Mouse (Mus musculus): Measurements from ENCODE around the gene Naa38. TPM values are rescaled to one million over a fixed set of nuclear protein-coding genes. Genes with fewer than 3 reads are reported as not detected.

Gene Naa38
- polyA plus RNA-seq, 1 experiment from 2014 or later: 83.9 TPM

- no peak for TF ChIP-seq CTCF (IDR thresholded peaks at IDR 0.05; ENCODE audit: low read depth)
- TF ChIP-seq EP300 (IDR thresholded peaks at IDR 0.05; ENCODE audit: low read depth): no peak
These were observed 19.4 kb downstream of the Naa38 start for GRCm38 (mm10) chr11:69414421-69415326.

GRCm38 (mm10) chr11:69415327-69415667, 20.0 kb downstream of the Naa38 start:
- TF ChIP-seq CTCF (IDR thresholded peaks at IDR 0.05; ENCODE audit: low read depth) (0 out of 2 replicates have a peak, but pooled peaks have one; percentile 24), EP300 (IDR thresholded peaks at IDR 0.05; ENCODE audit: low read depth) (no peak)
- Histone ChIP-seq H3K4me1 (ENCODE audit: insufficient read depth) (peaks cover 76% of the 10 kb centered on the region), H3K27me3 (ENCODE audit: insufficient read depth, low read length) (no peaks in the 10 kb centered on the region), H3K27ac (ENCODE audit: low read depth) (peak overlapping the region; percentile 96), H3K4me2 (ENCODE audit: low read depth, low read length) (peak overlapping the region; percentile 93), H3K9ac (replicated peaks) (peak overlapping the region; percentile 72), H3K36me3 (replicated peaks; ENCODE audit: insufficient read depth, low read length) (no peaks in the 10 kb centered on the region), H3K4me3 (ENCODE audit: low read depth, low read length) (peak overlapping the region; percentile 59), H3K9me3 (ENCODE audit: low read length) (no peaks in the 10 kb centered on the region)
- ATAC-seq: peak; percentile 3; the same call in 1 of the 2 replicates
- WGBS (ENCODE audit: insufficient replicate concordance): 11% methylated on average over 3 of the region's 3 CpGs
- peak; percentile 73 for DNase-seq

More at GRCm38 (mm10) chr11:69414421-69415326, 19.4 kb downstream of the Naa38 start:
- no peaks in the 10 kb centered on the region for H3K9me3 ChIP-seq (ENCODE audit: low read length)
- DNase-seq (no peak), ATAC-seq (no peak)
- H3K4me1 ChIP-seq (ENCODE audit: insufficient read depth): peaks cover 70% of the 10 kb centered on the region
- H3K9ac ChIP-seq (replicated peaks): peak overlapping the region; percentile 72
- 25% methylated on average over 4 of the region's 4 CpGs for WGBS (ENCODE audit: insufficient replicate concordance)
- H3K27me3 ChIP-seq (ENCODE audit: insufficient read depth, low read length): no peaks in the 10 kb centered on the region
- H3K4me2 ChIP-seq (ENCODE audit: low read depth, low read length): peak overlapping the region; percentile 93
- H3K36me3 ChIP-seq (replicated peaks; ENCODE audit: insufficient read depth, low read length): no peaks in the 10 kb centered on the region
- H3K4me3 ChIP-seq (ENCODE audit: low read depth, low read length): peak overlapping the region; percentile 59
- H3K27ac ChIP-seq (ENCODE audit: low read depth): peak overlapping the region; percentile 96

- Histone ChIP-seq H3K36me3 (replicated peaks; ENCODE audit: insufficient read depth, low read length) (no peaks in the 10 kb centered on the region), H3K4me1 (ENCODE audit: insufficient read depth) (peaks cover 81% of the 10 kb centered on the region), H3K4me3 (ENCODE audit: low read depth, low read length) (peak overlapping the region; percentile 59), H3K9me3 (ENCODE audit: low read length) (no peaks in the 10 kb centered on the region), H3K27me3 (ENCODE audit: insufficient read depth, low read length) (peaks cover 1% of the 10 kb centered on the region), H3K9ac (replicated peaks) (peak overlapping the region; percentile 72), H3K27ac (ENCODE audit: low read depth) (peak overlapping the region; percentile 96), H3K4me2 (ENCODE audit: low read depth, low read length) (peak overlapping the region; percentile 93)
- WGBS (ENCODE audit: insufficient replicate concordance): 4% methylated on average over 12 of the region's 25 CpGs
- ATAC-seq (no peak), DNase-seq (peak; percentile 53)
- TF ChIP-seq CTCF (IDR thresholded peaks at IDR 0.05; ENCODE audit: low read depth) (no peak), EP300 (IDR thresholded peaks at IDR 0.05; ENCODE audit: low read depth) (no peak)
These were observed 20.6 kb downstream of the Naa38 start for GRCm38 (mm10) chr11:69415668-69416451.

- Histone ChIP-seq H3K4me2 (ENCODE audit: low read depth, low read length) (peak overlapping the region; percentile 93), H3K27ac (ENCODE audit: low read depth) (peak overlapping the region; percentile 96), H3K9me3 (ENCODE audit: low read length) (no peaks in the 10 kb centered on the region), H3K36me3 (replicated peaks; ENCODE audit: insufficient read depth, low read length) (no peaks in the 10 kb centered on the region), H3K4me3 (ENCODE audit: low read depth, low read length) (peak overlapping the region; percentile 59), H3K4me1 (ENCODE audit: insufficient read depth) (peaks cover 82% of the 10 kb centered on the region), H3K27me3 (ENCODE audit: insufficient read depth, low read length) (peaks cover 8% of the 10 kb centered on the region), H3K9ac (replicated peaks) (peak overlapping the region; percentile 0; the same call in 1 of the 2 replicates)
- no peak for DNase-seq
- WGBS (ENCODE audit: insufficient replicate concordance): 4% methylated on average over 4 of the region's 4 CpGs
- no peak for ATAC-seq
- no peak for TF ChIP-seq EP300 (IDR thresholded peaks at IDR 0.05; ENCODE audit: low read depth)
- no peak for TF ChIP-seq CTCF (IDR thresholded peaks at IDR 0.05; ENCODE audit: low read depth)
These were observed 21.2 kb downstream of the Naa38 start for GRCm38 (mm10) chr11:69416509-69416908.

GRCm38 (mm10) chr11:69416921-69417448, 21.7 kb downstream of the Naa38 start:
- Histone ChIP-seq H3K9ac (replicated peaks) (peak overlapping the region; percentile 42; the same call in 1 of the 2 replicates), H3K4me1 (ENCODE audit: insufficient read depth) (peaks cover 78% of the 10 kb centered on the region), H3K27me3 (ENCODE audit: insufficient read depth, low read length) (peaks cover 11% of the 10 kb centered on the region), H3K9me3 (ENCODE audit: low read length) (no peaks in the 10 kb centered on the region), H3K4me2 (ENCODE audit: low read depth, low read length) (peak overlapping the region; percentile 93), H3K4me3 (ENCODE audit: low read depth, low read length) (peak overlapping the region; percentile 59), H3K27ac (ENCODE audit: low read depth) (peak overlapping the region; percentile 94), H3K36me3 (replicated peaks; ENCODE audit: insufficient read depth, low read length) (no peaks in the 10 kb centered on the region)
- ATAC-seq: no peak
- 28% methylated on average over 8 of the region's 8 CpGs for WGBS (ENCODE audit: insufficient replicate concordance)
- DNase-seq: no peak
- TF ChIP-seq EP300 (IDR thresholded peaks at IDR 0.05; ENCODE audit: low read depth): no peak
- TF ChIP-seq CTCF (IDR thresholded peaks at IDR 0.05; ENCODE audit: low read depth): no peak

Measured in liver, postnatal 0 days (tissue).